Mouse (Mus musculus): ENCODE data around the gene Fignl1. TPM values are rescaled to one million over a fixed set of nuclear protein-coding genes. Genes with fewer than 3 reads are reported as not detected.

The Fignl1 gene
- polyA plus RNA-seq, 1 experiment from 2014 or later = 93.2 TPM

GRCm38 (mm10) chr11:11805951-11806350 is 2.8 kb downstream of the Fignl1 start:
- H3K36me3 ChIP-seq (replicated peaks) = peaks cover 56% of the 10 kb centered on the region
- peaks cover 71% of the 10 kb centered on the region for H3K4me1 ChIP-seq (replicated peaks)
- H3K27ac ChIP-seq (replicated peaks) = no peak overlapping the region
- WGBS (ENCODE audit: insufficient replicate concordance) = 72% methylated on average over 4 of the region's 4 CpGs
- no peak for ATAC-seq (ENCODE audit: insufficient read depth)
- H3K9me3 ChIP-seq (replicated peaks) = no peaks in the 10 kb centered on the region
- H3K4me3 ChIP-seq (replicated peaks) = no peak overlapping the region
- peak overlapping the region; percentile 13; the same call in 1 of the 2 replicates for H3K4me2 ChIP-seq
- no peak overlapping the region for H3K9ac ChIP-seq
- H3K27me3 ChIP-seq = no peaks in the 10 kb centered on the region

- Histone ChIP-seq H3K27me3 (no peaks in the 10 kb centered on the region), H3K9ac (no peak overlapping the region), H3K27ac (replicated peaks) (no peak overlapping the region), H3K36me3 (replicated peaks) (peaks cover 69% of the 10 kb centered on the region), H3K4me3 (replicated peaks) (no peak overlapping the region), H3K4me2 (no peak overlapping the region), H3K9me3 (replicated peaks) (no peaks in the 10 kb centered on the region), H3K4me1 (replicated peaks) (peaks cover 60% of the 10 kb centered on the region)
- no peak for ATAC-seq (ENCODE audit: insufficient read depth)
- WGBS (ENCODE audit: insufficient replicate concordance) = 73% methylated on average over 5 of the region's 5 CpGs
Measured at GRCm38 (mm10) chr11:11804421-11804820, 4.3 kb downstream of the Fignl1 start.

- Histone ChIP-seq H3K4me3 (replicated peaks) (peak overlapping the region; percentile 18; the same call in 1 of the 2 replicates), H3K9ac (peak overlapping the region; percentile 10; the same call in 1 of the 2 replicates), H3K27ac (replicated peaks) (no peak overlapping the region; the same call in 1 of the 2 replicates), H3K4me2 (peak overlapping the region; percentile 42), H3K27me3 (no peaks in the 10 kb centered on the region), H3K9me3 (replicated peaks) (no peaks in the 10 kb centered on the region), H3K36me3 (replicated peaks) (peaks cover 96% of the 10 kb centered on the region), H3K4me1 (replicated peaks) (peaks cover 45% of the 10 kb centered on the region)
- WGBS (ENCODE audit: insufficient replicate concordance) = 54% methylated on average over 9 of the region's 9 CpGs
- no peak for ATAC-seq (ENCODE audit: insufficient read depth)
Measured at GRCm38 (mm10) chr11:11801067-11801466, 7.7 kb downstream of the Fignl1 start.

GRCm38 (mm10) chr11:11800304-11800703 is 8.5 kb downstream of the Fignl1 start:
- Histone ChIP-seq H3K4me2 (no peak overlapping the region), H3K9me3 (replicated peaks) (no peaks in the 10 kb centered on the region), H3K9ac (no peak overlapping the region), H3K4me3 (replicated peaks) (no peak overlapping the region), H3K27ac (replicated peaks) (no peak overlapping the region), H3K27me3 (no peaks in the 10 kb centered on the region), H3K4me1 (replicated peaks) (peaks cover 39% of the 10 kb centered on the region), H3K36me3 (replicated peaks) (peaks cover 94% of the 10 kb centered on the region)
- no peak for ATAC-seq (ENCODE audit: insufficient read depth)
- 78% methylated on average over 3 of the region's 3 CpGs for WGBS (ENCODE audit: insufficient replicate concordance)

GRCm38 (mm10) chr11:11798690-11799089 is 10.1 kb downstream of the Fignl1 start:
- peaks cover 78% of the 10 kb centered on the region for H3K36me3 ChIP-seq (replicated peaks)
- ATAC-seq (ENCODE audit: insufficient read depth) = no peak
- no peak overlapping the region for H3K4me3 ChIP-seq (replicated peaks)
- H3K9me3 ChIP-seq (replicated peaks) = no peaks in the 10 kb centered on the region
- no peaks in the 10 kb centered on the region for H3K27me3 ChIP-seq
- H3K4me2 ChIP-seq = no peak overlapping the region
- H3K4me1 ChIP-seq (replicated peaks) = peaks cover 28% of the 10 kb centered on the region
- WGBS (ENCODE audit: insufficient replicate concordance) = 100% methylated on average over 1 of the region's 1 CpGs
- no peak overlapping the region for H3K9ac ChIP-seq
- no peak overlapping the region for H3K27ac ChIP-seq (replicated peaks)

GRCm38 (mm10) chr11:11794626-11795025 is 14.1 kb downstream of the Fignl1 start:
- WGBS (ENCODE audit: insufficient replicate concordance) = 65% methylated on average over 1 of the region's 1 CpGs
- Histone ChIP-seq H3K27me3 (no peaks in the 10 kb centered on the region), H3K27ac (replicated peaks) (no peak overlapping the region), H3K9ac (no peak overlapping the region), H3K4me1 (replicated peaks) (0 out of 2 replicates have a peak, but pooled peaks cover 3% of the 10 kb centered on the region), H3K36me3 (replicated peaks) (peaks cover 41% of the 10 kb centered on the region), H3K4me3 (replicated peaks) (no peak overlapping the region), H3K4me2 (no peak overlapping the region), H3K9me3 (replicated peaks) (no peaks in the 10 kb centered on the region)
- no peak for ATAC-seq (ENCODE audit: insufficient read depth)

- Histone ChIP-seq H3K27ac (replicated peaks) (no peak overlapping the region), H3K9ac (no peak overlapping the region), H3K36me3 (replicated peaks) (no peaks in the 10 kb centered on the region), H3K4me3 (replicated peaks) (0 out of 2 replicates have a peak overlapping the region, but pooled peaks have one; percentile 22), H3K4me2 (peak overlapping the region; percentile 53), H3K4me1 (replicated peaks) (peaks cover 6% of the 10 kb centered on the region; the same call in 1 of the 2 replicates), H3K27me3 (no peaks in the 10 kb centered on the region), H3K9me3 (replicated peaks) (no peaks in the 10 kb centered on the region)
- WGBS (ENCODE audit: insufficient replicate concordance) = under 1% methylated on average over 8 of the region's 8 CpGs
- peak; percentile 88 for ATAC-seq (ENCODE audit: insufficient read depth)
Measured at GRCm38 (mm10) chr11:11788521-11788974, 20.2 kb downstream of the Fignl1 start.

- Histone ChIP-seq H3K4me3 (replicated peaks) (no peak overlapping the region), H3K4me2 (no peak overlapping the region), H3K4me1 (replicated peaks) (peaks cover 6% of the 10 kb centered on the region; the same call in 1 of the 2 replicates), H3K27ac (replicated peaks) (no peak overlapping the region), H3K36me3 (replicated peaks) (no peaks in the 10 kb centered on the region), H3K27me3 (no peaks in the 10 kb centered on the region), H3K9ac (no peak overlapping the region), H3K9me3 (replicated peaks) (no peaks in the 10 kb centered on the region)
- WGBS (ENCODE audit: insufficient replicate concordance) = 21% methylated on average over 6 of the region's 6 CpGs
- ATAC-seq (ENCODE audit: insufficient read depth) = no peak
Measured at GRCm38 (mm10) chr11:11785457-11785856, 23.3 kb downstream of the Fignl1 start.

- Histone ChIP-seq H3K9ac (no peak overlapping the region), H3K27me3 (no peaks in the 10 kb centered on the region), H3K27ac (replicated peaks) (no peak overlapping the region), H3K36me3 (replicated peaks) (no peaks in the 10 kb centered on the region), H3K9me3 (replicated peaks) (no peaks in the 10 kb centered on the region), H3K4me3 (replicated peaks) (no peak overlapping the region), H3K4me2 (no peak overlapping the region), H3K4me1 (replicated peaks) (no peaks in the 10 kb centered on the region)
- 66% methylated on average over 8 of the region's 8 CpGs for WGBS (ENCODE audit: insufficient replicate concordance)
- no peak for ATAC-seq (ENCODE audit: insufficient read depth)
Measured at GRCm38 (mm10) chr11:11781728-11782127, 27.0 kb downstream of the Fignl1 start.

- Histone ChIP-seq H3K4me2 (no peak overlapping the region), H3K9ac (no peak overlapping the region), H3K9me3 (replicated peaks) (no peaks in the 10 kb centered on the region), H3K27me3 (no peaks in the 10 kb centered on the region), H3K4me3 (replicated peaks) (no peak overlapping the region), H3K36me3 (replicated peaks) (peaks cover under 1% of the 10 kb centered on the region; the same call in 1 of the 2 replicates), H3K27ac (replicated peaks) (no peak overlapping the region), H3K4me1 (replicated peaks) (no peaks in the 10 kb centered on the region)
- 82% methylated on average over 6 of the region's 6 CpGs for WGBS (ENCODE audit: insufficient replicate concordance)
- ATAC-seq (ENCODE audit: insufficient read depth) = no peak
Measured at GRCm38 (mm10) chr11:11778345-11778744, 30.4 kb downstream of the Fignl1 start.

GRCm38 (mm10) chr11:11777796-11778195 is 31.0 kb downstream of the Fignl1 start:
- Histone ChIP-seq H3K4me3 (replicated peaks) (no peak overlapping the region), H3K9me3 (replicated peaks) (no peaks in the 10 kb centered on the region), H3K36me3 (replicated peaks) (peaks cover 6% of the 10 kb centered on the region), H3K9ac (no peak overlapping the region), H3K4me1 (replicated peaks) (no peaks in the 10 kb centered on the region), H3K4me2 (no peak overlapping the region), H3K27ac (replicated peaks) (no peak overlapping the region), H3K27me3 (no peaks in the 10 kb centered on the region)
- 72% methylated on average over 2 of the region's 2 CpGs for WGBS (ENCODE audit: insufficient replicate concordance)
- no peak for ATAC-seq (ENCODE audit: insufficient read depth)

- no peak overlapping the region for H3K4me3 ChIP-seq (replicated peaks)
- 37% methylated on average over 3 of the region's 3 CpGs for WGBS (ENCODE audit: insufficient replicate concordance)
- H3K9me3 ChIP-seq (replicated peaks) = no peaks in the 10 kb centered on the region
- no peak overlapping the region for H3K9ac ChIP-seq
- no peak overlapping the region for H3K4me2 ChIP-seq
- peaks cover 10% of the 10 kb centered on the region for H3K36me3 ChIP-seq (replicated peaks)
- ATAC-seq (ENCODE audit: insufficient read depth) = no peak
- H3K27ac ChIP-seq (replicated peaks) = no peak overlapping the region
- no peaks in the 10 kb centered on the region for H3K4me1 ChIP-seq (replicated peaks)
- H3K27me3 ChIP-seq = no peaks in the 10 kb centered on the region
Measured at GRCm38 (mm10) chr11:11777246-11777645, 31.5 kb downstream of the Fignl1 start.

All from liver, embryonic 15.5 days (tissue).